In the genomic region with DNA sequence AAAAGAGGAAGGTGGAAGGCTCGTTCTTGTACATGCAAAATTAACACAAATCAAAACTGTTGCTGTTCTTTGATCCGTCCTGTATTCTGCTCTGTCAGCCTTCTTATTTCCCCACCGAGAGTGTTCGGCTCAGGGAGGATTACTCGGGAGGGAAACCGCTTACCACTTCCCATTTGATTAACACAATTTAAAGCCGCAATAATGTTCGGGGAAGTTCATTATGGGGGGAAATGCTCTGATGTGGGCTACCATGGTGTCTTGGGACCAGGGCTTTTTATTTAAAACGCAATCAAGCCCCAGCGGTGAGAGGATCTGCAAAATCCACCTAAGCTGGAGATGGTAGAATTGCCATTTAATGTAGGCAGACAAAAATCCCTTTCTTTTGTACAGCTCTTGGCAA, we compare ENCODE assay signal across 23 mouse cellular contexts.
DNase-seq lines count a peak whose midpoint lies in the region; ATAC-seq and TF ChIP-seq lines count a peak whose summit lies in the region.
"Had no signal": no experiment of that assay in that cellular context is flagged by ENCODE, and none has a peak within 500 bp of the region (broad histone marks: within the 10 kb centered on the region; RNA-seq: fewer than 3 reads in every experiment).

No protein-coding gene starts in this region.

- no peak for TF ChIP-seq CTCF in hindbrain, postnatal 0 days (IDR thresholded peaks at IDR 0.05; ENCODE audit: low read depth)

- no peak overlapping the region for H3K4me3 ChIP-seq in hindbrain, embryonic 13.5 days
- no peak overlapping the region for H3K4me3 ChIP-seq in hindbrain, postnatal 0 days (ENCODE audit: low read length)
- H3K4me3 ChIP-seq in neural tube, embryonic 13.5 days: no peak overlapping the region
- no peak overlapping the region for H3K4me3 ChIP-seq in neural tube, embryonic 15.5 days (replicated peaks)
- H3K4me3 ChIP-seq in midbrain, embryonic 16.5 days (ENCODE audit: low read depth, low read length): no peak overlapping the region
- H3K4me3 ChIP-seq in embryonic facial prominence, embryonic 10.5 days: no peak overlapping the region
- H3K4me3 ChIP-seq: embryonic facial prominence, embryonic 13.5 days; erythroblast, embryonic 14.5 days; forebrain, embryonic 12.5 days; heart, adult 2 months; heart, embryonic 10.5 days; hindbrain, embryonic 12.5 days had no signal

- H3K9ac ChIP-seq in hindbrain, embryonic 13.5 days: no peak overlapping the region
- no peak overlapping the region for H3K9ac ChIP-seq in hindbrain, postnatal 0 days (replicated peaks; ENCODE audit: low read length)
- H3K9ac ChIP-seq in neural tube, embryonic 13.5 days: no peak overlapping the region
- H3K9ac ChIP-seq in neural tube, embryonic 15.5 days (replicated peaks): no peak overlapping the region
- H3K9ac ChIP-seq in midbrain, embryonic 16.5 days (ENCODE audit: low read depth, low read length): peak overlapping the region; percentile 28; the same call in 1 of the 2 replicates
- H3K9ac ChIP-seq: embryonic facial prominence, embryonic 13.5 days; forebrain, embryonic 12.5 days; hindbrain, embryonic 12.5 days had no signal

- no peaks in the 10 kb centered on the region for H3K9me3 ChIP-seq in hindbrain, embryonic 13.5 days
- no peaks in the 10 kb centered on the region for H3K9me3 ChIP-seq in hindbrain, postnatal 0 days (ENCODE audit: low read length)
- H3K9me3 ChIP-seq in neural tube, embryonic 13.5 days: no peaks in the 10 kb centered on the region
- no peaks in the 10 kb centered on the region for H3K9me3 ChIP-seq in neural tube, embryonic 15.5 days (replicated peaks)
- H3K9me3 ChIP-seq in midbrain, embryonic 16.5 days (replicated peaks; ENCODE audit: control insufficient read depth, low read length, poor library complexity, severe bottlenecking): no peaks in the 10 kb centered on the region
- no peaks in the 10 kb centered on the region for H3K9me3 ChIP-seq in embryonic facial prominence, embryonic 10.5 days
- H3K9me3 ChIP-seq: embryonic facial prominence, embryonic 13.5 days; forebrain, embryonic 12.5 days; heart, embryonic 10.5 days; hindbrain, embryonic 12.5 days had no signal

- H3K36me3 ChIP-seq in hindbrain, embryonic 13.5 days: no peaks in the 10 kb centered on the region
- no peaks in the 10 kb centered on the region for H3K36me3 ChIP-seq in hindbrain, postnatal 0 days (ENCODE audit: insufficient read depth, low read length)
- no peaks in the 10 kb centered on the region for H3K36me3 ChIP-seq in neural tube, embryonic 13.5 days
- no peaks in the 10 kb centered on the region for H3K36me3 ChIP-seq in neural tube, embryonic 15.5 days
- no peaks in the 10 kb centered on the region for H3K36me3 ChIP-seq in midbrain, embryonic 16.5 days (ENCODE audit: control insufficient read depth, insufficient read depth, low read length)
- no peaks in the 10 kb centered on the region for H3K36me3 ChIP-seq in embryonic facial prominence, embryonic 10.5 days (replicated peaks)
- H3K36me3 ChIP-seq: embryonic facial prominence, embryonic 13.5 days; forebrain, embryonic 12.5 days; heart, embryonic 10.5 days; hindbrain, embryonic 12.5 days had no signal

- 63% methylated on average over 10 of the region's 10 CpGs for WGBS in hindbrain, embryonic 13.5 days
- 61% methylated on average over 10 of the region's 10 CpGs for WGBS in hindbrain, postnatal 0 days
- whole genome bisulfite sequencing in neural tube, embryonic 13.5 days: 57% methylated on average over 10 of the region's 10 CpGs
- 39% methylated on average over 10 of the region's 10 CpGs for WGBS in neural tube, embryonic 15.5 days
- 28% methylated on average over 10 of the region's 10 CpGs for WGBS in midbrain, embryonic 16.5 days
- 79% methylated on average over 10 of the region's 10 CpGs for WGBS in embryonic facial prominence, embryonic 10.5 days

- peaks cover 20% of the 10 kb centered on the region; the same call in 1 of the 2 replicates for H3K27me3 ChIP-seq in hindbrain, embryonic 13.5 days
- H3K27me3 ChIP-seq in hindbrain, postnatal 0 days (ENCODE audit: insufficient read depth, low read length): no peaks in the 10 kb centered on the region
- peaks cover 12% of the 10 kb centered on the region; the same call in 1 of the 2 replicates for H3K27me3 ChIP-seq in neural tube, embryonic 13.5 days
- H3K27me3 ChIP-seq in neural tube, embryonic 15.5 days (replicated peaks): no peaks in the 10 kb centered on the region
- H3K27me3 ChIP-seq in midbrain, embryonic 16.5 days (ENCODE audit: control insufficient read depth, insufficient read depth, low read depth, low read length): no peaks in the 10 kb centered on the region
- peaks cover 25% of the 10 kb centered on the region for H3K27me3 ChIP-seq in embryonic facial prominence, embryonic 10.5 days (replicated peaks; ENCODE audit: low read depth, poor library complexity, severe bottlenecking)

- ATAC-seq in hindbrain, embryonic 13.5 days (ENCODE audit: low FRiP score): no peak
- no peak for ATAC-seq in hindbrain, postnatal 0 days
- no peak for ATAC-seq in neural tube, embryonic 13.5 days (ENCODE audit: low read depth)
- no peak for ATAC-seq in neural tube, embryonic 15.5 days (ENCODE audit: low FRiP score)
- no peak for ATAC-seq in midbrain, embryonic 16.5 days
- ATAC-seq: activated CD4-positive, CD25-positive, alpha-beta regulatory T cell, adult 4 months; forebrain, embryonic 16.5 days; hindbrain, embryonic 16.5 days had no signal

- H3K4me2 ChIP-seq in hindbrain, embryonic 13.5 days: no peak overlapping the region
- H3K4me2 ChIP-seq in hindbrain, postnatal 0 days (ENCODE audit: low read depth, low read length): no peak overlapping the region
- H3K4me2 ChIP-seq in neural tube, embryonic 13.5 days: no peak overlapping the region
- H3K4me2 ChIP-seq in neural tube, embryonic 15.5 days: no peak overlapping the region
- H3K4me2 ChIP-seq in midbrain, embryonic 16.5 days (ENCODE audit: low read length): peak overlapping the region; percentile 35
- H3K4me2 ChIP-seq: embryonic facial prominence, embryonic 13.5 days; forebrain, embryonic 12.5 days; hindbrain, embryonic 12.5 days had no signal

- no peak for DNase-seq in hindbrain, postnatal 0 days (ENCODE audit: low spot score)
- no peak for DNase-seq in cerebellum, postnatal 36 days
- DNase-seq in embryonic facial prominence, embryonic 10.5 days (ENCODE audit: low spot score): no peak
- DNase-seq: adrenal gland, adult 8-10 months; adrenal gland, postnatal 25 days; cerebellum, adult 18-20 months; cerebellum, adult 9-10 months; cerebellum, postnatal 14 days; gastrocnemius, postnatal 10 days; gastrocnemius, postnatal 36 days; heart, adult 2 months had no signal

- 0 out of 2 replicates have a peak overlapping the region, but pooled peaks have one; percentile 30 for H3K27ac ChIP-seq in hindbrain, embryonic 13.5 days
- no peak overlapping the region for H3K27ac ChIP-seq in hindbrain, postnatal 0 days
- H3K27ac ChIP-seq in neural tube, embryonic 13.5 days (replicated peaks): 0 out of 2 replicates have a peak overlapping the region, but pooled peaks have one; percentile 9
- no peak overlapping the region for H3K27ac ChIP-seq in neural tube, embryonic 15.5 days (replicated peaks)
- H3K27ac ChIP-seq in midbrain, embryonic 16.5 days (ENCODE audit: low read length): no peak overlapping the region
- no peak overlapping the region for H3K27ac ChIP-seq in embryonic facial prominence, embryonic 10.5 days (replicated peaks)
- H3K27ac ChIP-seq: embryonic facial prominence, embryonic 13.5 days; forebrain, embryonic 12.5 days; heart, adult 2 months; heart, embryonic 10.5 days; hindbrain, embryonic 12.5 days had no signal

- peaks cover 33% of the 10 kb centered on the region for H3K4me1 ChIP-seq in hindbrain, embryonic 13.5 days (replicated peaks)
- no peaks in the 10 kb centered on the region for H3K4me1 ChIP-seq in hindbrain, postnatal 0 days (ENCODE audit: insufficient read depth, low read length)
- peaks cover 40% of the 10 kb centered on the region for H3K4me1 ChIP-seq in neural tube, embryonic 13.5 days (replicated peaks)
- peaks cover 18% of the 10 kb centered on the region; the same call in 1 of the 2 replicates for H3K4me1 ChIP-seq in neural tube, embryonic 15.5 days
- H3K4me1 ChIP-seq in midbrain, embryonic 16.5 days (ENCODE audit: control insufficient read depth, insufficient read depth, low read length): peaks cover 5% of the 10 kb centered on the region; the same call in 1 of the 2 replicates
- H3K4me1 ChIP-seq in embryonic facial prominence, embryonic 10.5 days: peaks cover 22% of the 10 kb centered on the region

Comparison
In these comparisons a context has a peak if more than half of its experiments do, and no peak if none do; other contexts are left out.
1. H3K27ac ChIP-seq: peak in hindbrain, embryonic 13.5 days (single experiment) and neural tube, embryonic 13.5 days (single experiment); none in hindbrain, postnatal 0 days (single experiment), neural tube, embryonic 15.5 days (single experiment), midbrain, embryonic 16.5 days (single experiment) and embryonic facial prominence, embryonic 10.5 days (single experiment).